Mouse (Mus musculus) liver, postnatal 0 days (tissue): ENCODE data around the gene Hist1h3a. TPM values are rescaled to one million over a fixed set of nuclear protein-coding genes. Genes with fewer than 3 reads are reported as not detected.

Experiments used
- ATAC-seq: fragments of 200-750 bp; cut with Nextera tagmentation; 2 replicates; pipeline ENCODE4 v1.8.0; 2017; ENCODE audit warnings: mild to moderate bottlenecking, moderate library complexity
- DNase-seq: peaks from one replicate; pipeline ENCODE4 v3.0.0-alpha.2; 2016
- H3K27ac ChIP-seq: fragments of 300-500 bp; sonication (generic); 2 replicates; pipeline ENCODE4 v1.5.1; 2014; ENCODE audit warnings: antibody characterized with exemption, moderate library complexity, mild to moderate bottlenecking, low read depth
- H3K27me3 ChIP-seq: fragments of 300-500 bp; sonication (generic); 2 replicates; pipeline ENCODE4 v1.6.1; 2014; ENCODE audit warnings: low read length, control low read depth, mixed read lengths; ENCODE audit not compliant: insufficient read depth
- H3K36me3 ChIP-seq: fragments of 300-500 bp; sonication (generic); replicated peaks from 2 replicates; pipeline ENCODE4 v1.6.1; 2014; ENCODE audit warnings: mild to moderate bottlenecking, control low read depth, low read length, moderate library complexity, mixed read lengths; ENCODE audit not compliant: insufficient read depth
- H3K4me1 ChIP-seq: fragments of 300-500 bp; sonication (generic); 2 replicates; pipeline ENCODE4 v1.6.1; 2014; ENCODE audit warnings: antibody characterized with exemption, mild to moderate bottlenecking, control low read depth; ENCODE audit not compliant: insufficient read depth
- H3K4me2 ChIP-seq: fragments of 300-500 bp; sonication (generic); 2 replicates; pipeline ENCODE4 v1.6.1; 2014; ENCODE audit warnings: low read depth, mild to moderate bottlenecking, low read length, moderate library complexity, mixed read lengths
- H3K4me3 ChIP-seq: fragments of 300-500 bp; sonication (generic); 2 replicates; pipeline ENCODE4 v1.5.1; 2014; ENCODE audit warnings: low read depth, low read length
- H3K9ac ChIP-seq: fragments of 300-500 bp; sonication (generic); replicated peaks from 2 replicates; pipeline ENCODE4 v1.6.1; 2014; ENCODE audit warnings: mild to moderate bottlenecking, moderate library complexity
- H3K9me3 ChIP-seq: fragments of 300-500 bp; sonication (generic); 2 replicates; pipeline ENCODE4 v1.6.1; 2016; ENCODE audit warnings: mild to moderate bottlenecking, control low read depth, low read length, mixed read lengths
- CTCF ChIP-seq: sonication (generic); IDR thresholded peaks from 2 replicates; pipeline ENCODE4 v1.5.1; 2016; ENCODE audit warnings: antibody characterized with exemption, low read depth
- EP300 ChIP-seq: IDR thresholded peaks from 2 replicates; pipeline ENCODE4 v1.6.1; 2016; ENCODE audit warnings: antibody characterized with exemption, low read depth, mild to moderate bottlenecking
- WGBS: fragments of 180-500 bp; shearing (Covaris S2); extraction: QIAGEN DNeasy Blood & Tissue Kit; methylation state at CpG from one replicate; pipeline ENCODE4 v1.1.7; 2014; ENCODE audit not compliant: insufficient replicate concordance; 5-methylcytosine and 5-hydroxymethylcytosine counted together
- polyA plus RNA-seq: library from polyadenylated mRNA; unstranded; fragments of >200 nt; fragmentation: Nextera tagmentation; extraction: Ambion mirVana; gene quantifications from 2 replicates; pipeline ENCODE4 v1.2.1, GENCODE M21; 2015

Hist1h3a gene
- polyA plus RNA-seq, 1 experiment from 2014 or later = 6.1 TPM

DNA sequence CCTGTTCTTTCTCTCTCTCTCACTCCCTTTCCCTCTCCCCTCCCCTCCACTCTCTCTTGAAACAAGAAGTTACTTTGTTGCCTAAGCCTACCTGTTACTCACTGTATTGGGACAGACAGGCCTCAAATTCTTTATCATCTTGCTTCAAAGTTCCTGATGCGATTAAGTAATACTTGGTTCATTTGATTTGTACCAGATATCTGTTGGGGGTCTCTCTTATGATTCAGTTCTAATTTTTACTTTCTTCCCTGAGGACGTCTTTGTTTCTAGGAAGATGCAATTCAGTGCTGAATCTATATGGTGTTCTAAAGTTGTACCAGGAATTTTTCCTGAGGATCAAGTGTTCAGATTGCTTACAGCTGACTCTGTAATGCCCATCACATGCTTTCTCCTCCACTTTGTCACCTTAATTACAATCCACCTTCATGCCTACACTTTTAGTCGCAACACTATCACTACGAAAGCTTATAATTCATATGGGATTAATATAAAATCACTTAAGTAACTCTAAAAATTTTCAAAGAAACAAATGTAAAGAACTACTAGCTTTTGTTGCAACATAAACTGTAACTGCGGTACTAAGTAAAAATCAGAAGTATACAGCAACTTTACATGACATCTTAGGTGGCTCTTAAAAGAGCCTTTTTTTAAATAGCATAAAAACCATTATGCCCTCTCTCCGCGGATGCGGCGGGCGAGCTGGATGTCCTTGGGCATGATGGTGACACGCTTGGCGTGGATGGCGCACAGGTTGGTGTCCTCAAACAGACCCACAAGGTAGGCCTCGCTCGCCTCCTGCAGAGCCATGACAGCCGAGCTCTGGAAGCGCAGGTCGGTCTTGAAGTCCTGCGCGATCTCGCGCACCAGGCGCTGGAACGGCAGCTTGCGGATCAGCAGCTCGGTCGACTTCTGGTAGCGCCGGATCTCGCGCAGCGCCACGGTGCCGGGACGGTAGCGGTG is 17.5 kb downstream of the Hist1h3a start:
- 3% methylated on average over 13 of the region's 36 CpGs for WGBS
- no peaks in the 10 kb centered on the region for H3K9me3 ChIP-seq
- H3K4me2 ChIP-seq = peak overlapping the region; percentile 65
- no peaks in the 10 kb centered on the region for H3K36me3 ChIP-seq
- peaks cover 10% of the 10 kb centered on the region for H3K4me1 ChIP-seq
- H3K4me3 ChIP-seq = peak overlapping the region; percentile 51
- TF ChIP-seq EP300 (peak; percentile 10; the same call in 1 of the 2 replicates), CTCF (no peak)
- H3K27ac ChIP-seq = peak overlapping the region; percentile 99
- peak overlapping the region; percentile 53 for H3K9ac ChIP-seq
- ATAC-seq (no peak), DNase-seq (no peak)
- no peaks in the 10 kb centered on the region for H3K27me3 ChIP-seq

- no peak for TF ChIP-seq CTCF
- TF ChIP-seq EP300 = no peak
- H3K4me1 ChIP-seq = peaks cover 10% of the 10 kb centered on the region
- no peak for DNase-seq
- H3K9me3 ChIP-seq = no peaks in the 10 kb centered on the region
- H3K36me3 ChIP-seq = no peaks in the 10 kb centered on the region
- H3K4me2 ChIP-seq = peak overlapping the region; percentile 65
- H3K9ac ChIP-seq = peak overlapping the region; percentile 53
- 56% methylated on average over 4 of the region's 4 CpGs for WGBS
- peak overlapping the region; percentile 51 for H3K4me3 ChIP-seq
- no peak for ATAC-seq
- no peaks in the 10 kb centered on the region for H3K27me3 ChIP-seq
- peak overlapping the region; percentile 99 for H3K27ac ChIP-seq
These were observed 18.2 kb downstream of the Hist1h3a start for GRCm38 (mm10) chr13:23743963-23744362.

GRCm38 (mm10) chr13:23743215-23743614 is 19.0 kb downstream of the Hist1h3a start:
- WGBS = 85% methylated on average over 5 of the region's 5 CpGs
- H3K4me1 ChIP-seq = peaks cover 5% of the 10 kb centered on the region
- peak overlapping the region; percentile 66 for H3K27ac ChIP-seq
- peak overlapping the region; percentile 46; the same call in 1 of the 2 replicates for H3K4me2 ChIP-seq
- no peaks in the 10 kb centered on the region for H3K9me3 ChIP-seq
- peak overlapping the region; percentile 13; the same call in 1 of the 2 replicates for H3K4me3 ChIP-seq
- TF ChIP-seq EP300 (no peak), CTCF (no peak)
- DNase-seq (no peak), ATAC-seq (no peak)
- H3K36me3 ChIP-seq = no peaks in the 10 kb centered on the region
- H3K9ac ChIP-seq = no peak overlapping the region
- H3K27me3 ChIP-seq = no peaks in the 10 kb centered on the region

DNA sequence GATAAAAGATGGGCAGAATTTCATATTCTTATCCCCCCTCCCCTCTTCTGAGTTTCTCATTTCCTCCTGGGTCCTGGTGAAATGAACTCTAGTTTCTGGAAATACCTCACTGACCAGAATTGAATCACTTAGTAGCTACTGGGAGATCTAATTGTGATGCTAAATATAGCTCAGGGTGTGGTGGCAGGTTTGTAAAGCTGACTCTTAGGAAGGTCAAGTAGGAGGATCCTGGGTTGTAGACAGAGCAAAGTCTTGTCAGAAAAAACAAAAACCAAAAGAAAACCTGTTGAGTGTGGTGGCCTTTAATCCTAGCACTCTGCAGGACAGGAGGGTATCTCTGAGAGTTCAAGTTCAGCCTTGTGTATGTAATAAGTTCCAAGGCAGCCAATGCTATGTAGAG is 20.2 kb downstream of the Hist1h3a start:
- no peak overlapping the region; the same call in 1 of the 2 replicates for H3K9ac ChIP-seq
- H3K27ac ChIP-seq = peak overlapping the region; percentile 36
- H3K4me1 ChIP-seq = peaks cover 5% of the 10 kb centered on the region; the same call in 1 of the 2 replicates
- no peaks in the 10 kb centered on the region for H3K36me3 ChIP-seq
- H3K27me3 ChIP-seq = no peaks in the 10 kb centered on the region
- no peaks in the 10 kb centered on the region for H3K9me3 ChIP-seq
- peak overlapping the region; percentile 1; the same call in 1 of the 2 replicates for H3K4me3 ChIP-seq
- H3K4me2 ChIP-seq = peak overlapping the region; percentile 52
- TF ChIP-seq CTCF (no peak), EP300 (no peak)
- DNase-seq (no peak), ATAC-seq (no peak)

- Histone ChIP-seq H3K27ac (peak overlapping the region; percentile 100), H3K4me3 (peak overlapping the region; percentile 72), H3K9me3 (no peaks in the 10 kb centered on the region), H3K9ac (peak overlapping the region; percentile 99), H3K36me3 (no peaks in the 10 kb centered on the region), H3K4me1 (peaks cover 5% of the 10 kb centered on the region; the same call in 1 of the 2 replicates), H3K27me3 (no peaks in the 10 kb centered on the region), H3K4me2 (peak overlapping the region; percentile 86)
- WGBS = 49% methylated on average over 5 of the region's 5 CpGs
- DNase-seq (no peak), ATAC-seq (no peak)
- TF ChIP-seq EP300 = no peak
- no peak for TF ChIP-seq CTCF
These were observed 21.3 kb downstream of the Hist1h3a start for GRCm38 (mm10) chr13:23740910-23741309.

GRCm38 (mm10) chr13:23740256-23740840 is 21.8 kb downstream of the Hist1h3a start:
- ATAC-seq (peak; percentile 2), DNase-seq (no peak)
- Histone ChIP-seq H3K4me1 (peaks cover 5% of the 10 kb centered on the region; the same call in 1 of the 2 replicates), H3K27ac (peak overlapping the region; percentile 100), H3K27me3 (no peaks in the 10 kb centered on the region), H3K9me3 (no peaks in the 10 kb centered on the region), H3K4me2 (peak overlapping the region; percentile 86), H3K36me3 (no peaks in the 10 kb centered on the region), H3K9ac (peak overlapping the region; percentile 99), H3K4me3 (peak overlapping the region; percentile 72)
- TF ChIP-seq EP300 = no peak
- no peak for TF ChIP-seq CTCF
- WGBS = 26% methylated on average over 13 of the region's 13 CpGs
